Mouse (Mus musculus) liver, embryonic 14.5 days (tissue): ENCODE measurements around the gene Gtf2a2. TPM values are rescaled to one million over a fixed set of nuclear protein-coding genes. Genes with fewer than 3 reads are reported as not detected.

ENCODE experiments used
- ATAC-seq: fragments of 200-750 bp; cut with Nextera tagmentation; 2 replicates; pipeline ENCODE4 v1.8.0; 2017; ENCODE audit warnings: moderate number of reproducible peaks, mild to moderate bottlenecking, moderate library complexity; ENCODE audit not compliant: insufficient read depth
- DNase-seq, 3 experiments: peaks; one replicate each; pipeline ENCODE4 v3.0.0-alpha.2; 2012 to 2013; ENCODE audit warnings: low read depth in 3 of 3, low spot score in 3 of 3
- H3K27ac ChIP-seq: fragments of 300-500 bp; sonication (generic); 2 replicates; pipeline ENCODE4 v1.5.1; 2014; ENCODE audit warnings: moderate library complexity, mild to moderate bottlenecking, control low read depth, inconsistent platforms
- H3K27me3 ChIP-seq: fragments of 300-500 bp; sonication (generic); 2 replicates; pipeline ENCODE4 v1.6.1; 2014; ENCODE audit warnings: mild to moderate bottlenecking, low read length, moderate library complexity; ENCODE audit not compliant: control insufficient read depth, insufficient read depth
- H3K36me3 ChIP-seq: fragments of 300-500 bp; sonication (generic); replicated peaks from 2 replicates; pipeline ENCODE4 v1.6.1; 2014; ENCODE audit warnings: low read depth; ENCODE audit not compliant: control insufficient read depth, insufficient read depth
- H3K4me1 ChIP-seq, 2 experiments: fragments of 200-500 bp in 1 of 2; fragments of 300-500 bp in 1 of 2; sonication (generic) in 1 of 2; replicated peaks; 2 replicates each; pipeline ENCODE4 v1.6.1; 2012 to 2014; ENCODE audit warnings: antibody characterized with exemption in 1 of 2, inconsistent platforms in 1 of 2, low read length in 1 of 2; ENCODE audit not compliant: control insufficient read depth in 2 of 2, insufficient read depth in 2 of 2
- H3K4me2 ChIP-seq: fragments of 300-500 bp; sonication (generic); 2 replicates; pipeline ENCODE4 v1.6.1; 2014; ENCODE audit warnings: low read depth, mild to moderate bottlenecking, control low read depth, moderate library complexity
- H3K4me3 ChIP-seq, 2 experiments: fragments of 200-500 bp in 1 of 2; fragments of 300-500 bp in 1 of 2; sonication (generic) in 1 of 2; 2 replicates each; pipeline ENCODE4 v1.5.1; 2012 to 2014; ENCODE audit warnings: low read depth in 2 of 2, low read length in 2 of 2, mild to moderate bottlenecking in 2 of 2, control low read depth in 1 of 2, inconsistent platforms in 1 of 2, moderate library complexity in 1 of 2; ENCODE audit not compliant: insufficient read depth in 1 of 2
- H3K9ac ChIP-seq: fragments of 300-500 bp; sonication (generic); replicated peaks from 2 replicates; pipeline ENCODE4 v1.6.1; 2014; ENCODE audit warnings: mild to moderate bottlenecking, control low read depth, moderate library complexity
- H3K9me3 ChIP-seq: fragments of 300-500 bp; sonication (generic); 2 replicates; pipeline ENCODE4 v1.6.1; 2016; ENCODE audit warnings: low read length, mixed read lengths; ENCODE audit not compliant: control insufficient read depth
- CTCF ChIP-seq: IDR thresholded peaks from 2 replicates; pipeline ENCODE4 v1.5.1; 2016; ENCODE audit warnings: antibody characterized with exemption, low read depth, control low read depth
- EP300 ChIP-seq: IDR thresholded peaks from 2 replicates; pipeline ENCODE4 v1.6.1; 2016; ENCODE audit warnings: antibody characterized with exemption, low read depth
- WGBS: fragments of 180-500 bp; shearing (Covaris S2); extraction: QIAGEN DNeasy Blood & Tissue Kit; methylation state at CpG from one replicate; pipeline ENCODE4 v1.1.7; 2014; ENCODE audit not compliant: insufficient replicate concordance; 5-methylcytosine and 5-hydroxymethylcytosine counted together
- polyA plus RNA-seq, 2 experiments: library from polyadenylated mRNA; depleted of rRNA in 1 of 2; stranded (reverse) in 1 of 2; unstranded in 1 of 2; fragments of >200 nt; fragmentation: Nextera tagmentation in 1 of 2; extraction: Ambion mirVana in 1 of 2; gene quantifications; 2 replicates each; pipeline versions ENCODE4 v1.2.1 to v1.2.3; 2012 to 2014

The Gtf2a2 gene
- polyA plus RNA-seq, 2 experiments, result 55.2 to 150 TPM

- ATAC-seq, result no peak
- Histone ChIP-seq H3K9ac (no peak overlapping the region), H3K4me2 (no peak overlapping the region), H3K4me1 (no peaks in the 10 kb centered on the region), H3K4me3 (no peak overlapping the region), H3K9me3 (no peaks in the 10 kb centered on the region), H3K36me3 (no peaks in the 10 kb centered on the region), H3K27me3 (no peaks in the 10 kb centered on the region), H3K27ac (no peak overlapping the region)
- DNase-seq, result no peak
- WGBS, result 67% methylated on average over 3 of the region's 3 CpGs
- no peak for TF ChIP-seq CTCF
- TF ChIP-seq EP300, result no peak
These were observed 49.7 kb downstream of the Gtf2a2 start for GRCm38 (mm10) chr9:70062012-70062411.

DNA sequence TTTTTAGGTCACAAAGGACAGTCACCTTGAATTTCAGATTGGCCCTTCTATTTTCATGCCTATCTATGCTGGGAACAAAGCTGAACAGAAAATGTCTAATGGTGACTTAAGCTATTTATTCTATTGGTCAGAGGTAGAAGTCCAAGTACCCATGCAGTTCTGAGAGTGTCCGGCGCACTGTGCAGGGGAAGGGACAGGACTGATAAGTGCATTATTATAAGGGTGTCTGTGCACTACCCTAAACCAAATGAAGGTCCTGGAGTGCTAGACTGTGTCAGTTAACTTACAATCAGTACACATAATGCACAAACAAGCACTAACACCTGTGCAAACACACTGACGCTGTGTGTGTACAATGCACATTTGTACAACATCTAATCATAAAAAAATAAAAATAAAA is 55.1 kb downstream of the Gtf2a2 start:
- H3K4me2 ChIP-seq, result no peak overlapping the region
- peaks cover 0 to 2% of the 10 kb centered on the region in 2 experiments; a peak in 1 of 4 replicates for H3K4me1 ChIP-seq
- no peaks in the 10 kb centered on the region for H3K36me3 ChIP-seq
- H3K4me3 ChIP-seq, result no peak overlapping the region
- DNase-seq (no peak), ATAC-seq (no peak)
- WGBS, result 66% methylated on average over 3 of the region's 3 CpGs
- no peak overlapping the region for H3K27ac ChIP-seq
- no peaks in the 10 kb centered on the region for H3K27me3 ChIP-seq
- no peaks in the 10 kb centered on the region for H3K9me3 ChIP-seq
- TF ChIP-seq EP300, result no peak
- TF ChIP-seq CTCF, result no peak
- H3K9ac ChIP-seq, result no peak overlapping the region

- H3K27ac ChIP-seq, result no peak overlapping the region
- no peaks in the 10 kb centered on the region for H3K27me3 ChIP-seq
- DNase-seq, result no peak
- TF ChIP-seq EP300 (no peak), CTCF (no peak)
- ATAC-seq, result no peak
- 57% methylated on average over 8 of the region's 8 CpGs for WGBS
- no peak overlapping the region for H3K4me2 ChIP-seq
- no peaks in the 10 kb centered on the region for H3K9me3 ChIP-seq
- H3K9ac ChIP-seq, result no peak overlapping the region
- no peak overlapping the region for H3K4me3 ChIP-seq
- H3K36me3 ChIP-seq, result no peaks in the 10 kb centered on the region
- H3K4me1 ChIP-seq, result peaks cover 0 to 2% of the 10 kb centered on the region in 2 experiments; a peak in 1 of 4 replicates
These were observed 57.6 kb downstream of the Gtf2a2 start for GRCm38 (mm10) chr9:70069961-70070435.

DNA sequence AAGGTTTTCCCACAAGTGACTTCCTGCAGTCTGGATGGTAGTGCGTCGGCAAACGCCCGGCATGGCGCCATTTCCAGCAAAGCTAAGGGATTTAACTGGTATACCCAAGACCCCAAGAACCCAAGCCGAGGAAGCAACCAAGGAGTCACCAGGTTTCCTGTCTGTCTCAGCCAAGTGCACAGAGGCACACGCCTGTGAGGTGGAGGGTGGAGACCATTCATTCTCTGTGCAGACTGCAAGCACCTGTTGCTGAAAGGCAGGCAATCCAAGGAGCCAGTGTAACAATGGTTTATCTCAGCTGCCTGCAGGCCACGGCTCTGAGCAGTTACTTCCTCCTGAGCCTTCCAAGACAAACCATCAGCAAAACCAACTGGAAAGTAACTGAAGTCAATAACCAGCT is 60.0 kb downstream of the Gtf2a2 start:
- Histone ChIP-seq H3K4me1 (peaks cover 0 to 2% of the 10 kb centered on the region in 2 experiments; a peak in 1 of 4 replicates), H3K27ac (no peak overlapping the region), H3K9me3 (no peaks in the 10 kb centered on the region), H3K4me2 (no peak overlapping the region), H3K4me3 (no peak overlapping the region), H3K9ac (no peak overlapping the region), H3K27me3 (no peaks in the 10 kb centered on the region), H3K36me3 (no peaks in the 10 kb centered on the region)
- ATAC-seq (no peak), DNase-seq (no peak)
- no peak for TF ChIP-seq EP300
- no peak for TF ChIP-seq CTCF
- 65% methylated on average over 8 of the region's 8 CpGs for WGBS

Other genes with a start within 250 kb of the Gtf2a2 start
- gene Bnip2, start 23.1 kb upstream of the Gtf2a2 start, polyA plus RNA-seq (2012; rRNA removed), result 13.9 and 23.8 TPM in 2 replicates
- gene Bnip2, start 23.1 kb upstream of the Gtf2a2 start, polyA plus RNA-seq (2014; fragmentation: Nextera tagmentation; extraction: Ambion mirVana), result 46.6 and 49.4 TPM in 2 replicates
- not detected in 2 replicates for gene Gcnt3, start 25.5 kb downstream of the Gtf2a2 start, polyA plus RNA-seq (2012; rRNA removed)
- not detected in 2 replicates for gene Gcnt3, start 25.5 kb downstream of the Gtf2a2 start, polyA plus RNA-seq (2014; fragmentation: Nextera tagmentation; extraction: Ambion mirVana)
- gene Fam81a, start 130.0 kb downstream of the Gtf2a2 start, polyA plus RNA-seq (2012; rRNA removed), result 0.23 and 0.36 TPM in 2 replicates
- 0.40 and 0.47 TPM in 2 replicates for gene Fam81a, start 130.0 kb downstream of the Gtf2a2 start, polyA plus RNA-seq (2014; fragmentation: Nextera tagmentation; extraction: Ambion mirVana)
- gene Myo1e, start 194.8 kb downstream of the Gtf2a2 start, polyA plus RNA-seq (2012; rRNA removed), result 0.83 and 1.1 TPM in 2 replicates
- 1.8 and 2.3 TPM in 2 replicates for gene Myo1e, start 194.8 kb downstream of the Gtf2a2 start, polyA plus RNA-seq (2014; fragmentation: Nextera tagmentation; extraction: Ambion mirVana)